Mouse (Mus musculus) CD8-positive naive resting alpha-beta T cell, adult 2 months (primary cell): ENCODE results near the gene Eif5a.

Experiments
- DNase-seq, 2 experiments: peaks; one replicate each; pipeline ENCODE4 v3.0.0; 2022; ENCODE audit warnings: low read depth in 2 of 2, low spot score in 2 of 2

Eif5a gene

DNA sequence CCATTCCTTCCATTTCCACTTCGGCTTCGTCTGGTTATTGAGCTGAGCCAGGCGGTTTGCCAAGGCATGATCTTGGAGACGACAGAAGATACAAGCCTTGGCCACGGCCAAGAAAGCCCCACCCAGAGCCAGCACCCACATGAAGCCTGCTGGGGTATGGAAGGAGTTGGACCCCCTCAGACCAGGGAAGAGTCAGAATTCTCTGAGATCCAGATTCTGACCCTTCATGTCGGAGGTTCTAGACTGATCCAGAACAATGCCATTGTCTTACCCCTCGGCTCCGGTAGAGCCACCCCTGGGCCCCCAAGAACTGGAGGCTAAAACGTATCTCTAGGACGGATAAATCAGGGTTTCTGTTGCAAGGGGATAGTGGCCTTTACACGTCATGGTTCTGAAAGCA lies 43.9 kb downstream of the Eif5a start, which contains the start of gene Tmem95:
Gene Tmem95, minus strand, starts transcription at position 141 of the 400 bp plus-strand sequence.
- no peak for DNase-seq

DNA sequence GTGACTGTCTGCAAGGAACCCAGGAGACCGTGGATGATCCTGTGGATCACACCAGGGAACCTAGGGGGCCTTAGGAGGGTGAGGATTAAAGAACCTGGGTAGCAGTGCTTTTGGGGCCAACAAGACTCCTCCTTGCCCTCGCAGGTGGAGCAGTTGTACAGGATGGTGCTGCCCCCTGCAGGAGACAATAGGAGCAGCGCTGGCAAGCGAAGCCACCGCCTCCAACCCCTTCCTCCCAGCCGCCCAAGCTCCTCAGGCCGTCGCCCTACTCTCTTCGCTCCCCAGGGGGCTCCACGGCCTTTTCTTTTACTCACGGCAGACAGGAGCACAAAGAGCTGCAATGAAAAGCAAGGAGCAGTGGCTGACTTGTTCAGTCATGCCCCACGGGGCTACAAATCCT lies 44.9 kb downstream of the Eif5a start:
- DNase-seq, result peak; percentile 88 to 94

DNA sequence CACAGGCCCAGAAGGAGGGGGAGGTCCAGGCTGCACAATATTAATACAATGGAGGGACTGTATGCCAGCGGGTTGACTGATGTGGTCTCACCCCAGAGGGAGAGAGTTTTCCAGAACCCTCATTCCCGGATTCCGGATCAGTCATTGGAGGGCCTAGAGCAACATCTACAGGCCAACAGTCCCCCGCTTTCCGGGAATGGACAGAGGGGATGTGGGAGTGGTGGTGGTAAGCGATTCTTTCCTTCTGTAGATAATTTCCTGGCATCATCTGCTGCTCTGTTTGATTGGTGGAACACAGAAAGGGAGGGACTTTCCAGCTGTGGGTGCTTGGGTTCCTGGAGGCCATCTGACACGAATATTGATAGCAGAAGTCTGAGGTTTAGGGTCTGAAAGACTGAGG lies 45.6 kb downstream of the Eif5a start:
- DNase-seq, result no peak

DNA sequence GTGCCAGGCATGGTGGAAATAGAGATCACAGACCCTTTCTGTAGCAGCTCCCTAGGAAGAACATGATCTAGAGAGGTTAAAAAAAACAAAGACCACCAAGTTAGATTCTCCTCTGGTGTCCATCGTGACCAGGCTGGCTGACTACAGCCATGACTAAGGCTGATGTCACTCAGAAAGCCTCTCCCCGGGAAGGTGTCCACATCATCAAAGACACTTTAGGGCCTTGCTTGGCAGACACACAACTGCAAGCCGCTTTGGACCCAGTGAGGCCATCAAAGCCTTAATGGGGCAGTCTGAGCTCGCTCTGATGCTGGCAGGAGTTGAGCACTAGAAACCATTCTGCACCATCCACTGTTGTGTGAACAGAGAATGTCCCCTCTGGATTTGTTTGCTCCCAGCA lies 49.3 kb downstream of the Eif5a start:
- no peak for DNase-seq

DNA sequence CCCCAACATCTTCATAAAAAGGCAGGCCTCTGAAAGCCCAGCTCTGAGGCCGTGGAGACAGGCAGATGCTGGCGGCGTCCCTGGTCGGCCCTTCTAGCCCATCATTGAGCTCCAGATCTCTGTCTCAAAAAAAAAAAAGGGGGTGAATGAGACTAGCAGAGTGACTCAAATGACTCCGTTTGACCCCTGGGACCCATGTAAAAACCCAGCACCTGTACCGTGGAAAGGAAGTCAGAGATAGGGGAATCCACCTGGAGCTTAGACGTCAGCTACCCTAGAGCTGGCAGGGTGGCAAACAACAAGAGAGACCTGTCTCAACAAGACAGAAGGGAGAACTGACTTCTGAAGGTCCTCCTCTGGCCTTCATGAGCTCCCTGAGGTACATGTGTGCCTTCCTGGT lies 49.9 kb downstream of the Eif5a start:
- DNase-seq, result no peak

DNA sequence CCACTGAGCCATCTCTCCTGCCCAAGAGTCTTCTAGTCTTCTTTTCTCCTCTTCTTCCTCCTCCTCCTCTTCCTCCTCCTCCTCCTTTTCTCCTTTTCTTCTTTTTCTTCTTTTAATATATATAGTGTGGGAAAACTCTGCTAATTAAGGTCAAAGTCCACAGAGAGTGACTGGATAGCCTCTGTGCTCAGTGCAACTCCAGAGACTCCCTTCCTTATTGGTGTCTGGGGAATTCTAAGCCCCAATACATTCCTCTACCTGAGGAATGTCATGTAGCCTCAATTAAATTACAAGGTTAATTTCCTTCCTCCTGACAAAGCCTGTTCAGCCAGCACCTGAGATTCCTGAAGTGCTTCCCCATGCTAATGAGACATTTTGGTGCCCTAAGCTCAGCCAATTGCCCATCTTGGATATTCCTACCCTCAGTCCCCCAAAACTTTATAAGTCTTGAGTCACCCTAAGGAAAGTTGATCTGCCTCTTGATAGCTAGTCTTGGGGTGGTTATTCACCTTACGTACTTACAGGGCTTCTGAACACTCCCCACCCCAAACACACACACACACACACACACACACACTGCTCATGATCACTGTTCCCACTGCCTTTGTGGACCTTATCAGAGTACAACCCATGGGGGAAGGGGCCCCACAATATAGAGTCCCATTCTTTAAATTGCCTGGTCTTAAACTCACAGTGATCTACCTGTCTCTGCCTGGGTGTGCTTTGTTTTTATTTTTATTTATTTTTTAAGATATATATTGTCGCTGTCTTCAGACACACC lies 51.3 kb downstream of the Eif5a start:
- DNase-seq, result no peak

DNA sequence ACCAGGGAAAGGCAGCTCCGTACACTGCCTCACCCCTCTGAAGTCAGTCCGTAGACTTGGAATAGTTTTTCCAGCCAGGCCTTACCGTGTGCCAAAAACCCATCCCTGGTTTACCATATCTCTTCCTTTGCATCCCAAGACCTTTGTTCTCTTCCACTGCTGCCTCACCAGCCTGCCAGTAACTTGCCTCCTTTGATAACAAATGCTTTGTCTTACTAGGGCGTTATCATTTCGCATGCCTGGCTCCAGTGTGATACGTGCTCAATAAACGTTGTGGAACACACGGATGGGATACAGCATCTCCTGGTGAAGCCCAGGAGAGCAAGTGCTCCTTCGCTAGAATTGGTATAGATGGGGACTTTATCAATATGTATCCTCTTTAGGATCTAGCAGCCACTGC lies 54.4 kb downstream of the Eif5a start:
- DNase-seq, result no peak
